Mouse (Mus musculus): ENCODE data around the gene Jmjd1c.

DNA sequence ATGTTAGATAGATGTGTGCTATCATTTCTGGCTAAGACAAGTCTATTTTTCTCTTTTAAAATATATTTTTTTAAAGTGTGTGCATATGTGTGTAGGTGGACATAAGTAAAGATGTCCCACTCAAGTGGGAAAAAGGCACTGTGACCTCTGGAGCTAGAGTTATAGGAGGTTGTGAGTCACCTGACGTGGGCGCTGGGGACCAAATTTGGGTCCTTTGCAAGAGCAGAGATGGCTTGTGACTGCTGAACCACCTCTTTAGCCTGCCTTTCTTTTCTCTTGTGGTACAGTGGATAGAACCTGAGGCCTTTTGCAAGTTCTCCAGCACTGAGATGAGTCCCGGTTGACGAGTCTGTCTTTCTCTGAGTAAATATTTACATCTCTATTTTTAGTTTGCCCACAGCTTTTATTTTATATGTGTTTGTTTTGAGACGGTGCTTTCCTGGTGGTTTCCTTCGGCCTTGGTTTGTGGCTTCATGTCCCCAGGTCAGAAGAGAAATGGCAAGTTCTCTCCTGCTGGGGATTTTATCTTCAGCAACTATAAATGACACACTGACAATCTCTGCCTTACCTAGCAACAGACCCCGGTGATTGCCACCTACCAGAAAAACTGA, 30.5 kb upstream of the Jmjd1c start:
- TF ChIP-seq CHD2 (IDR thresholded peaks at IDR 0.05; ENCODE audit: low read depth, low read length) (no peak), MAFK (IDR thresholded peaks at IDR 0.05; ENCODE audit: insufficient read depth, low read depth, low read length) (no peak), HCFC1 (IDR thresholded peaks at IDR 0.05; ENCODE audit: borderline replicate concordance, insufficient read depth, low read length) (no peak), ZNF384 (IDR thresholded peaks at IDR 0.05; ENCODE audit: low read depth, low read length) (no peak), ZC3H11A (IDR thresholded peaks at IDR 0.05; ENCODE audit: borderline replicate concordance, low read depth, low read length) (no peak)
